Mouse (Mus musculus) layer of hippocampus, adult 18-20 months (tissue): Measurements from ENCODE around the gene Hspa12a. TPM values are rescaled to one million over a fixed set of nuclear protein-coding genes. Genes with fewer than 3 reads are reported as not detected.

Experiments used
- DNase-seq, 2 experiments: peaks; one replicate each; pipeline ENCODE4 v3.0.0; 2022; ENCODE audit warnings: low spot score in 2 of 2
- long read RNA-seq: library from polyadenylated mRNA; stranded (forward); transcript quantifications from one replicate; pipeline ENCODE4 v2.0.0, GENCODE M21; 2021
- total RNA-seq, 2 experiments: library from RNA; stranded (reverse); gene quantifications; 2 replicates each; pipeline ENCODE4 v1.2.3; 2021

Hspa12a gene
- 100 to 1,000 TPM; 238 to 250 TPM for total RNA-seq
- long read RNA-seq, full-length matches to known transcripts, result 53 of 102 reads
- long read RNA-seq, partial matches to known transcripts, result 16 of 102 reads
- long read RNA-seq, other reads (novel, unspliced or antisense), result 33 of 102 reads

- peak; percentile 94 to 95 for DNase-seq
Measured at GRCm38 (mm10) chr19:58942841-58943828, at the start of gene Hspa12a, which contains the start of gene Eno4. TSS of gene Hspa12a (minus strand) at chr19:58943654. TSS of gene Eno4 (plus strand) at chr19:58943425.

DNA sequence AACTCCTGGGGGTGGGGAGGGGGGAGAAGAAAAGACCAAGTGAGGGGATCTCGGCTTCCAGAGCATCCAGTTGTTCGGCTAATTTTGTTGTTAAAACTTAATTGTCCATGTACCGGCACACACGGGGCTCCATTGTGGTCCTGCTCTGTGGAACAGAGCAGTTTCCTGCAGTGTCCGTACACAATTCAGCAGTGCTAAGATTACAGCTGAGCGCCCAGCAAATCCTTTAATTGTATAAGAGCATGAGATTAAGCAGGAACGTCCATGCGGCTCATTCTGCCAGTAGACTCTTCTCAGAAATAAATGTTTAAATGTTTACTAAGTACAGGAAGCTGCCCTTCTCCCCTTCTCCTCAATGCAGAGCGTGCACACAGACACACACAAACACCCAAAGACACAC, 38.1 kb upstream of the Hspa12a start:
- DNase-seq, result no peak

DNA sequence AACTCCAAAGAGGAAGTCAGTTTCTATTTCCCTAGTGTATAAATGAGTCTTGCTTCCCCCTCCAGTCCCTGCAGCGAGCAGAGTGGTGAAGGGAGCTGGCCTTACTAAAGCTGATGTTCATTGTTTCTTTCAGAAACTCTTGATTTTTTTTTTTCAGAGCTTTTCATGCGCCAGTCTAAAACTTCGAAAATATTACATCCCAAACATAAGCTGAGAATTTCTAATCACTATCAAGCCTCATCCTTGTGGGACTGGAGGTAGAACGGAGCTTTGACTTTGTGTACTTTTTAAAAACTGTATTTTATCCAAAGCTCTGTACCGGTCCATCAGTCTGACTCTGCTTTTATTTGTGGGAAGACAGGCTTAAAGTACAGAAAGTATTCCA, 36.6 kb upstream of the Hspa12a start:
- DNase-seq, result no peak

GRCm38 (mm10) chr19:58979436-58980055, 36.1 kb upstream of the Hspa12a start:
- DNase-seq, result peak in 1 of 2 experiments; percentile 32

DNA sequence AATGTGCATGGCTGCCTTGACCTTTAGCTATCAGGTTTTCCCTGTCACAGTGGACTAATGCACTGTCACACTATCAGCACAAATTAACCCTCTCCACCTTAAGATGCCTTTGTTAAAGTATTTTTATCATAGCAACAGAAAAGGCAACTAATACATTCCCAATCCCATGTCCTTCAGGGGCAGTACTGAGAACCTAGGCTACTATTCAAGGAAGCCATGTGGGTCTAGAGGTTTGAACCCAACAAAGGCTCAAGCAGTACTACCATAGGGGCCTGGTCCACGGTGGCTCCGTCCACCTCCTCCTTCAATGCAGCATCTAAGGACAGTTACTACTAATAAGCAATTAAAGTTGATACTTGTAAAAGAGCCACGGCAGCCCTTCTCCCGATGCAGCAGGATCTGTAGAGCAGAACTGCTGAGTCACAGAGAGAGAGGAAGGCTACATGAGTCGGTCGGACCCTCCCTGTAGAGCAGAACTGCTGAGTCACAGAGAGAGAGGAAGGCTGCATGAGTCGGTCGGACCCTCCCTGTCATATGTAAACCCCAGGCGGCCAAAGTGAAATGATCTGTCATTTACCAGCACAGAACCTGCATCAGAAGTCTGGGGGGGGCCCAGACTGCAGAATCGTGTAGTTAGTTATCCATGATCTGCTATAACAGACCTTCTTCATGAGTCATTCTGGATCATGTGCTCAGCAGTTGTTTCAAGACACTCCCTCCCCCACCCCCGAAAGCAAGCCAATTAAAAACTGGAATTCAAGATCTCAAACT, 35.1 kb upstream of the Hspa12a start:
- peak; percentile 43 to 70 for DNase-seq

DNA sequence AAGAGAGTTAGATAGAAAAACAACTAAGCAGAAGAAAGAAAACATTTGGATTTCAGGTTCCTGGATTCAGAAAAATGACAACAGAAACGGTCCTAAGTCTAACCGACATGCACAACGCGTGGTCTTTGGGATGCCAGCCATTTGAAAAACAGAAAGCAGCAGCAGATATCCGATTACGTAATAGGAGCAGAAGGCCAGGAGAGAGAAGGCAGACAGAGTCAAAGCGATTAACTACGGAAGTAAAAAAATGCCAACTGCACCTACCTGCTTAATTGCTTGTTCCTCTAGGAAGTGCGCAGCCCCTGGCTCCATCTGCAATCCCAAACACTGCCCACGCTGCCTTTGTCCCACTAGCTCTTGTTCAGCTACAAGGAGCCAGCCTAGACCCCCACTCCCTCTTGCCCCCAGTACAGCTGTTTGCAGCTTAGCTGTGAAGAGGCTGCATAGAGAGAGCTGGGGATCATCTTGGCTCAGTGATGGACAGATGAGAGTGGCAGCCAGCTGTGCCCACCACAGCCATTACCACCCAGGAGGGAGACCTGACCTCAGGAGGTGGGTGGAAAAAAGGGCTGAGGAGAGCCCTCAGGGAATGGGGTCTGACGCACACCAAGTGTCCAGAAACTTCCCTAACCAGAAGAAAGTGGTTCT, 31.9 kb upstream of the Hspa12a start:
- peak in 1 of 2 experiments; percentile 63 for DNase-seq

DNA sequence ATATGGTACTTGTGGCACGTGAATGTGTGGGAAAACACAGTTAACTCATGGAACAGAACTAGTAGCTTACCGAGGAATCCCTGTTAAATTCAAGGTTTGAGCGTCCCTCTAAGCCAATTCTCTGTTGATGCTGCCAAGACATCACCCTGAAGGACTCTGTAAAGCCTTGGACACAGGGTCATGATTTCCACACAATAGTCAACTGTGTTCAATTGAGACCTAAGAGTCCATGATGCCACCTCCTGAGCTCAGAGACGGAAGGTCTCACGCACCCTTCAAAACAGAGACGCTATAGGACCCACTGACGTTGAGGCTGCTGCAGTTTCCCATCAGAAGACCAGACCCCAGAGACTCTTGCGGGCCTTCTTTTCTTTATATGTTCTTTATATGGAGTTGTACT, 30.7 kb upstream of the Hspa12a start:
- DNase-seq, result no peak

DNA sequence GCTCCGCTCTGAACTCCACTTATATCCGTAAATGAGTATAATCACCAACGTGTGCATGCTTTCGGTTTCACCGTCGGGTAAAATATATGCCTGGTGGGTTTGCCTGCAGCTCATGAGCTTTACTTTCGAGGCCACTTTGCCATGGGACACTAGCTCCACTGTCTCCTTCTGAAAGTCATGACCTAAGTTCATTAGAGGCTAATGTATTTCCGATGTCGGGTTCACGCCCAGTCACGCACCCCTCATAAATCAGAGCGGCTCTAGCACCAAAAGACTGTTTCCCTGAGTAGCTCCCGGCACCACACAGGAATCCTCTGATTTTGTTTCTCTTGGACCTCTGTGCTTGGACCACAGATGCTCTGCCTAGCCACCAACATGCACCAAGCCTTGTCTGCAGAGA, 27.4 kb upstream of the Hspa12a start:
- no peak for DNase-seq

- DNase-seq, result no peak
Measured at GRCm38 (mm10) chr19:58968731-58969506, 25.5 kb upstream of the Hspa12a start.

DNA sequence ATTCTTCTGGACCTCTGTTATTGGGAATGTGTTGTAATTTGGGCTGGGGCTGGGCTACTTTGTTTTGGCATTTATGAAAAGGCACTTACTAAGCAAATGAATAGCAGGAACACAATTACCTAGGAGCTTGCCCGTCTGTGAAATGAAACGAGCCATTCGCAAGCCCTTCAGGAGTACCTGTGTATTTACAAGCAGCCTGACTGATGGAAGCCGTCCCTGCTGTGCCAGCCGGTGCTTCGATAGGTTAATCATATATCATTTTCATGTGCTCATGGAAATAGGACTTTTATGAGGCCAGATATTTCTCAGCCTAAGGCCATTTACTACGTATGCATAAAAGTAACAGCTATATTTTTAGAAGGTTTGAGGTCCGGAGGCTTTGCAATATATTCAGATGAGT, 19.6 kb upstream of the Hspa12a start:
- no peak for DNase-seq

DNA sequence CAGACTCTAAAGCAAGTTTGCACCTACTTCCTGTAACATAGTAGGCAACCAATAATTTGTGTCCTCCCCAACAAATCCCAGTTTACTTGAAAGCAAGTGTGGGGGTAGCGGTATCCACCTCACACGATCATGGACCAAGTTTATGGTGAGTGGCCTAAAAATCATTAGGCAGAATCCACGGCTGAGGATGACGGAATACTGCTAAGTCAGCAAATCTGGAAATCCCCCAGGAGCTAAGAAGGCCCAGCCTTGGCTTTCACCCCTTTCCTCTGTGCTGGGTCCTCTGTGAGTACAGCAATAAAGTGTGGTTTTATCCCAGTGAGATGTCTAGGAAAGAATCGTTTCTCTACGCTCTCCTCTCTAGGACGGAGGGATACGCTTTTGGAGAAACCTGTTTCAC, 11.3 kb upstream of the Hspa12a start:
- DNase-seq, result no peak

DNA sequence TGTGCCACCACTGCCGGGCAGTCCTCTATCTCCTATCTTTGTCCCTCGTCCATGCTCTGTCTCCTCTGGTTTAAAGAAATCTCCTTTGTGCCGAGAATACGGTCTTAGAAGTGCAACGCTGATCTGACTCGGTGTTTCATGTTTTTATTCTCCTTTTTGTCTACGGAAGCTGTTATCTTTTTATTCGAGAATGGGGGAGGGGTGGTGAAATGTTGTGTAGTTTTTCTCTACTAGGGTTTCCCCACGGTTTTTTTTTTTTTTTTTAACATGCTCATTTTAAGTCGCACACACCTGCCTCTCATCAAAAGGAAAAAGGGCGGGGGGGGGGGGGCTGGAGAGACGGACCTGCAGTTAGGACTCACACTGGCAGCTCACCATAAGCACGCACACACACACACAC, 8.8 kb upstream of the Hspa12a start:
- DNase-seq, result no peak

DNA sequence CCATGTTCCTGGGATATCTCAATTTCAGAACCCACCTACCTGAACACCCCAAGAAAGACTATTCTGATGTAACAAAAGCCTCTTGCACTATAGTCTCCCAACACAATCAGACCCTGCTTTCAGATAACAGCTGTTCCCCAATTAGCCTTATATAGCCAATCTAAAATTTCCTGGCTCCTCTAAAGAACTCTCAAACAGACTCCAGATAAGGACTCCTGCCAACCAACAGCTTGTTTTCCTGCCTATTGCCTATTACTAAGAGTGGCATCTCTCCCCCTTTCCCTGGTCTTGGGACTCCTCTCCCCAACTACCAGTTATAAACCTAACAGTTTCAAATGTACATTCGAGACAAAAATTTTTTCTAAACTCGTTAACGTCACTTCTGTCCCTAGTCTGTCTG, 8.1 kb upstream of the Hspa12a start:
- DNase-seq, result no peak

DNA sequence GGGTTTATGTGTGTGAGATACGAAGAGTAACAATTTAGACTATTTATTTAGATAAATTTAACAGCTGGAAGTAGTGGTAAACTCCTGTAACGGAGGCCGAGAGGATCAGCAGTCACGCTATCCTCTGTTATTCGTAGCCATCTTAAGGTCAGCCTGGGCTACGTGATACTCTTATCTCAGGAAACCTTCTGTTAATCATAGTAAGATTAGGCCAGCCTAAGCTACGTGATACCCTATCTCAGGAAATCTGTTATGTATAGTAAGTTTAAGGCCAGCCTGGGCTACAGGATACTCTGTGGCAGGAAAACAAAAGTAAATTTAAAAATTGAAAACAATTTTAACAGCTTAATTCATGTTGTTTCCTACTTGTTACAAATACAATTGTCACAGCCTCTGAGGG, 2.5 kb upstream of the Hspa12a start:
- DNase-seq, result no peak

GRCm38 (mm10) chr19:58933062-58933461, 10.4 kb downstream of the Hspa12a start:
- no peak for DNase-seq

- DNase-seq, result no peak
Measured at GRCm38 (mm10) chr19:58931081-58931800, 12.2 kb downstream of the Hspa12a start.

GRCm38 (mm10) chr19:58919148-58919547, 24.3 kb downstream of the Hspa12a start:
- no peak for DNase-seq

- DNase-seq, result no peak
Measured at GRCm38 (mm10) chr19:58918597-58918996, 24.9 kb downstream of the Hspa12a start.

- DNase-seq, result no peak
Measured at GRCm38 (mm10) chr19:58913301-58913700, 30.2 kb downstream of the Hspa12a start.
